Mouse (Mus musculus) embryonic facial prominence, embryonic 14.5 days (tissue): ENCODE results near the gene Foxc1. TPM values are rescaled to one million over a fixed set of nuclear protein-coding genes. Genes with fewer than 3 reads are reported as not detected.

Experiments used
- ATAC-seq: fragments of 200-750 bp; cut with Nextera tagmentation; 2 replicates; pipeline ENCODE4 v1.8.0; 2017; ENCODE audit warnings: low read depth, moderate number of reproducible peaks, moderate TSS enrichment
- DNase-seq: peaks from one replicate; pipeline ENCODE4 v3.0.0-alpha.2; 2015; ENCODE audit warnings: low spot score
- H3K27ac ChIP-seq: fragments of 300-500 bp; sonication (generic); replicated peaks from 2 replicates; pipeline ENCODE4 v1.5.1; 2014; ENCODE audit warnings: low read depth, mild to moderate bottlenecking, low read length, moderate library complexity
- H3K27me3 ChIP-seq: fragments of 300-500 bp; sonication (generic); replicated peaks from 2 replicates; pipeline ENCODE4 v1.6.1; 2014; ENCODE audit warnings: low read length; ENCODE audit not compliant: control insufficient read depth, insufficient read depth
- H3K36me3 ChIP-seq: fragments of 300-500 bp; sonication (generic); 2 replicates; pipeline ENCODE4 v1.6.1; 2014; ENCODE audit warnings: low read length, mixed read lengths; ENCODE audit not compliant: control insufficient read depth, insufficient read depth
- H3K4me1 ChIP-seq: fragments of 300-500 bp; sonication (generic); 2 replicates; pipeline ENCODE4 v1.6.1; 2014; ENCODE audit warnings: antibody characterized with exemption, low read length; ENCODE audit not compliant: control insufficient read depth, insufficient read depth
- H3K4me2 ChIP-seq: fragments of 300-500 bp; sonication (generic); 2 replicates; pipeline ENCODE4 v1.6.1; 2014; ENCODE audit warnings: low read depth, mild to moderate bottlenecking, low read length, moderate library complexity, mixed read lengths
- H3K4me3 ChIP-seq: fragments of 300-500 bp; sonication (generic); 2 replicates; pipeline ENCODE4 v1.5.1; 2014; ENCODE audit warnings: low read depth, mild to moderate bottlenecking, low read length
- H3K9ac ChIP-seq: fragments of 300-500 bp; sonication (generic); 2 replicates; pipeline ENCODE4 v1.6.1; 2014; ENCODE audit warnings: low read depth, mild to moderate bottlenecking, low read length, moderate library complexity, mixed read lengths
- H3K9me3 ChIP-seq: fragments of 300-500 bp; sonication (generic); 2 replicates; pipeline ENCODE4 v1.6.1; 2016; ENCODE audit warnings: low read length; ENCODE audit not compliant: control insufficient read depth
- WGBS: fragments of 180-500 bp; shearing (Covaris S2); extraction: QIAGEN DNeasy Blood & Tissue Kit; methylation state at CpG from one replicate; pipeline ENCODE4 v1.1.7; 2014; 5-methylcytosine and 5-hydroxymethylcytosine counted together
- polyA plus RNA-seq: library from polyadenylated mRNA; unstranded; fragments of >200 nt; fragmentation: Nextera tagmentation; extraction: Ambion mirVana; gene quantifications from 2 replicates; pipeline ENCODE4 v1.2.1, GENCODE M21; 2014

The Foxc1 gene
- polyA plus RNA-seq, 1 experiment from 2014 or later = 7.3 TPM

DNA sequence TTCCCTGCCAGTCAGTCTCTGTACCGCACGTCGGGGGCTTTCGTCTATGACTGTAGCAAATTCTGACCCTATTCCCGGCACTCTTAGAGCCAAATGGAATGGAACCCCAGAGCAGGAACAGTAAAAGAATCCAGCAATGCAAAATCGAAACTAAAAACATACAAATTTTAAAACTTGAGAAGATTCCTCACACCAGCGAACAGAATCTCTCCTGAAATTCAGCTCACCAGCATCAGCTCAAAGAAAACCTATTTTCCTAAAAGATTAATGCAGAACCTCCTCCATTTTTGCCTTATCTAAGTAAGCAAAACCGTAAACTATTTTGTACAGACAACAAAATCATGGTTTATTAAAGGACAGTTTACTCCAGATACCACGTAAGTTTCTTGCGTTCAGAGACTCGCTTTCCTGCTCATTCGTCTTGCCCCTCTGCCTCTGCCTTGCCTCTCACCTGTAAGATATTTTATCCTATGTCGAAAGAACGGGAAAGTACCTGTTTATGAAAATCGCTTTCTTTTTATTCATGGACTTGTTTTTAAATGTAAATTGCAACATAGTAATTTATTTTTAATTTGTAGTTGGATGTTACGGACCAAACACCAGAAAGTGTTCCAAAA, 2.5 kb downstream of the Foxc1 start:
- Histone ChIP-seq H3K36me3 (no peaks in the 10 kb centered on the region; the same call in 1 of the 2 replicates), H3K4me2 (peak overlapping the region; percentile 89), H3K9ac (peak overlapping the region; percentile 92), H3K27ac (peak overlapping the region; percentile 96), H3K9me3 (no peaks in the 10 kb centered on the region), H3K4me1 (no peaks in the 10 kb centered on the region; the same call in 1 of the 2 replicates), H3K27me3 (peaks cover 84% of the 10 kb centered on the region), H3K4me3 (peak overlapping the region; percentile 67)
- ATAC-seq = no peak
- WGBS = 9% methylated on average over 16 of the region's 16 CpGs
- no peak for DNase-seq

DNA sequence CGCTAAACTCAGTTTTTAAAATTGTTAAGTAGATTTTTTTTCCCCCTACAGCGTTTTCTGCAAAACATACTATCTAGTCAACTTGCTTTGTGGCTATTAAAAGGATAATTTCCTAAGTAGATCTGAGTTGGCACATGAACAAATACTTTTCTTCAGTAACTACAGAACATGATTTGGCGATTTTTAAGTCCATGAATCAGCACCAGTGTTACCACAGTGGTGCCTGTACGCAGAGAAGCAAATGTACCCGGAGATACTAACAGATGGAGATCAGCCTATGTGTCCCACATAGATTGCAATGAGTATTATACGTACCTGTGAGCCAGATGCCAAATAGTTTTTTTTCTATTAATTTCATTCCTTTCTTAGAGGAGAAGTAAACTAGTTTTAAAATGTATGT, 3.3 kb downstream of the Foxc1 start:
- Histone ChIP-seq H3K9ac (peak overlapping the region; percentile 57), H3K36me3 (no peaks in the 10 kb centered on the region; the same call in 1 of the 2 replicates), H3K27ac (peak overlapping the region; percentile 70), H3K9me3 (no peaks in the 10 kb centered on the region), H3K27me3 (peaks cover 84% of the 10 kb centered on the region), H3K4me1 (no peaks in the 10 kb centered on the region; the same call in 1 of the 2 replicates), H3K4me2 (peak overlapping the region; percentile 41), H3K4me3 (peak overlapping the region; percentile 67)
- ATAC-seq = no peak
- no peak for DNase-seq
- 12% methylated on average over 6 of the region's 6 CpGs for WGBS

DNA sequence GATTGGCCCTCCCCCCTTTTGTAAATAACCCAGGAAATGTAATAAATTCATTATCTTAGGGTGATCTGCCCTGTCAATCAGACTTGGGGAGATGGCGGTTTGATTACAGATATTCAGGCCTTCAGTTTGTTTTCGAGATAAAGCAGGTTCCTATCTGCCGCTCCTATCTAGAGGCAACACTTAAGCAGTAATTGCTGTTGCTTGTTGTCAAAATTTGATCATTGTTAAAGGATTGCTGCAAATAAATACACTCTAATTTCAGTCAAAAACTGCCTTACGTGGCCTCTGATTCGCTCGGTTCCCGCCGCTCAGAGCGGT, 3.9 kb downstream of the Foxc1 start:
- Histone ChIP-seq H3K4me3 (peak overlapping the region; percentile 50), H3K36me3 (no peaks in the 10 kb centered on the region; the same call in 1 of the 2 replicates), H3K27me3 (peaks cover 81% of the 10 kb centered on the region), H3K4me1 (no peaks in the 10 kb centered on the region; the same call in none of the 2 replicates), H3K4me2 (peak overlapping the region; percentile 66), H3K9me3 (no peaks in the 10 kb centered on the region), H3K9ac (peak overlapping the region; percentile 81), H3K27ac (peak overlapping the region; percentile 79)
- DNase-seq (no peak), ATAC-seq (no peak)
- 6% methylated on average over 9 of the region's 9 CpGs for WGBS

DNA sequence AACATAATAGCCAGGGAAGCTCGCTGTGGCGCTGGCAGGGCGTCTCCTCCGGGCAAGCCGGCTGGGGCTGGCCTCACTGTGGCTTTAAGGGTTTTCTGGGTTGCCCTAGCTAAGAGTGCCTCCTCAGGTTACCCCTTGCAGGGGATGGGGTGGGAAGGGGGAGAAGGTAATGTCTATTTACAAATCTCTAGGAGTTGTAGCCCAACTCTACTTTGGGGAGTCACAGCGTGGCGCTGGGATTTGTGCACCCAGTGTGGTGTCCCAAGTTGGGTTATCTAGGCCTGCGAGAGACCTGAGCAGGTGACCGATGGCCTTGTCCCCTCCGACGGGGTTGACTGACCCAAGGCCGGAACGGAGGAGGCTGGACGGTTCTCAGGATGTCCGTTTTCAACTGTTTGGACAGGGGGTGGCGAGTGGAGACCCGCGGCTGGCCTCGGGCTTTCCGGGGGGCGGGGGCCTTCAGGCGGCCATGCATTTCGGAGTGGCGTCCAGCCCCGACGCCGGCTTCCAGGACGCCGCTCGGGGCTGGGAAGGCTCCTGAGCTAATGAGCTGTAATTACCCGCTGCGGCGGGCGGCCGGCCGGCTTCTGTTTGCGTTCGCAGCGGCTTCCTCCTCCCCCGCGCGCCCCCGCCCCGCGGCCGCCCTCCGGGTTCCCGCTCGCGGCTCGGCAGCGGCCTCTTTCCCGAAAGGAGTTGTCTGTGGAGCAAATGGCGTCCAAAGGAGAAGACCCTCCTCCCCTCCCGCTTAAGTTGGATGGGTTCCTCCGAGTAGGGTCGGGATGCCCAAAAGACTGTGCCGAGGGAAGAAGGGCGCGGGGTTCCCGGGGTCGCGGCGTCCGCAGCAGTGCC, 4.5 kb downstream of the Foxc1 start:
- peak overlapping the region; percentile 81 for H3K9ac ChIP-seq
- peaks cover 4% of the 10 kb centered on the region for H3K4me1 ChIP-seq
- DNase-seq (no peak), ATAC-seq (peak; percentile 39; the same call in 1 of the 2 replicates)
- no peaks in the 10 kb centered on the region; the same call in 1 of the 2 replicates for H3K36me3 ChIP-seq
- peaks cover 81% of the 10 kb centered on the region for H3K27me3 ChIP-seq
- no peaks in the 10 kb centered on the region for H3K9me3 ChIP-seq
- peak overlapping the region; percentile 79 for H3K27ac ChIP-seq
- peak overlapping the region; percentile 50 for H3K4me3 ChIP-seq
- H3K4me2 ChIP-seq = peak overlapping the region; percentile 66
- 1% methylated on average over 26 of the region's 65 CpGs for WGBS

DNA sequence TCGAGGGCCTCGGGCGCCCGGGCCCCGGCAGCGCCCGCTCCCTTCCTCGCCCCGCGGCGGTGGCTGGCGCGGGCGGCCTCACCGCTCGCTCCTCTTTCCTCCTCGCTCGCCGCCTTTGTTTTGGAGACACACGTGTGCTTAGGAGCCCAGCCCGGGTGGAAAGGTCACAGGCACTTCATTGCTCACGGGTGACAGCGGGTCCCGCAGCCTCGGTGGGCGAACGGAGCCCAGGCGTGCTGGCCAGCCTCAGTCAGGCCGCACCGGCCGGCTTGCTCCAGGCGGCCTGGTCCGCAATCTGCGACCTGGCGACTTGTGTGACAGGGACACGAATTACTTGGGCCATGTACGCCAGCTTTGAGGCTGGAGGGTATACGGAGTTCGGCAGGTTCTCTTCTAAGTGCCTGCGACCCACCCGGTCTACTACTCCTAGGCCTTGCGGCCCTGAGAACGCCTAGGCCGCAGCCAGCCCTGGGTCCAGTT, 5.1 kb downstream of the Foxc1 start:
- Histone ChIP-seq H3K27me3 (peaks cover 81% of the 10 kb centered on the region), H3K9me3 (no peaks in the 10 kb centered on the region), H3K4me2 (peak overlapping the region; percentile 66), H3K27ac (peak overlapping the region; percentile 79), H3K36me3 (no peaks in the 10 kb centered on the region; the same call in 1 of the 2 replicates), H3K9ac (peak overlapping the region; percentile 81), H3K4me1 (peaks cover 4% of the 10 kb centered on the region), H3K4me3 (peak overlapping the region; percentile 50)
- DNase-seq = no peak
- ATAC-seq = no peak
- WGBS = 30% methylated on average over 16 of the region's 44 CpGs

DNA sequence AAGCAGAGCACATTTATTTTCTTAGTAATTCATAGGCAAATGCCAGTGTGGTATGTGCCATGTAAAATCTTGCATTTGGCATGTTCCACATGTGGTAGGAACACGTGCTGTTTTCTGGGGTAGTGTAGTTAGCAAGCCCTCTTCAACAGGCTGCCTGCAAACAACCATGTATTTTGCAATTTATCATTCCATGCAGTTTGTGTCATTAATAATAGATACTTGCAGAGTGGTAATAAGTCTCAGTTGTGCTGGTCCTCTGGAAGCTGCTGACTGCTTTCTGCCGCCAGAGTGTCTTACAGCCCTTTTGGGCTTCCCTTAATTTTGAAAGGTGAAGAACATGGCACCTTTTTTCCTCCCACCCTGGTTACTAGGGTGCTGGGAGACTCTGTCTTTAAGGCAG, 6.3 kb downstream of the Foxc1 start:
- WGBS = 52% methylated on average over 2 of the region's 2 CpGs
- no peak for DNase-seq
- peaks cover 4% of the 10 kb centered on the region for H3K4me1 ChIP-seq
- H3K36me3 ChIP-seq = no peaks in the 10 kb centered on the region; the same call in 1 of the 2 replicates
- H3K27ac ChIP-seq = peak overlapping the region; percentile 63; the same call in 1 of the 2 replicates
- peaks cover 83% of the 10 kb centered on the region for H3K27me3 ChIP-seq
- peak overlapping the region; percentile 81; the same call in 1 of the 2 replicates for H3K9ac ChIP-seq
- no peaks in the 10 kb centered on the region for H3K9me3 ChIP-seq
- H3K4me2 ChIP-seq = peak overlapping the region; percentile 66
- ATAC-seq = no peak
- peak overlapping the region; percentile 50 for H3K4me3 ChIP-seq

DNA sequence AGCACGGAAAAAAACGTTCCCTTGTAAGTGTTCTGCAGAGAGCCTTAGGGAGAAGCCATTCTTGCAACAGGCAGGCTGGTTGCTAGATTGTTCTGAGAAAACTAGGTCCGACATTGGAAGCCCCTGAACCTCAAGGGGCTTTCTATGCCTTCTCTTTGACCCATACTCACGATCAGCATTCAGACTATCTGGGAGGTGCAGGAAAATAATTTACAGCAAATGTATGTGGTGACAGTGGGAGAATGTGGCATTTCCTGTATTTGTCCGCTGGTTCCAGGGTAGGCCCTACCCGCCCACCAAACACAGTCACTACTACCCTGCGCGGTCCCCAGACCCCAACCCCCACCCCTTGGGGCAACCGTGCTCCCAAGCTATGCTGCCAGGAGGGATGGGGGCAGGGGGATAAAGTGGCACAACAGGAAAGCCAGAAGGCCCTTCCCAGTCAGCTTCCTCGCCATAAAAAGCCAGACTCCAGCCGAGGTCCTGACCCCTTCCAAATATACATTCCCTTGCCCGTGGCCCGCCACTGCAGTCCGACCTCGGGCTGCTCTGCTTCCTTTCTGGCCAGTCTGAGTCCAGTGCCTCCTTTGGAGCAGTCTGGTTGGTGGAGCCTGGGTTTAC, 9.1 kb downstream of the Foxc1 start:
- no peak for DNase-seq
- Histone ChIP-seq H3K27ac (peak overlapping the region; percentile 67; the same call in 1 of the 2 replicates), H3K9me3 (no peaks in the 10 kb centered on the region), H3K4me3 (no peak overlapping the region), H3K9ac (0 out of 2 replicates have a peak overlapping the region, but pooled peaks have one; percentile 38), H3K4me2 (peak overlapping the region; percentile 66; the same call in 1 of the 2 replicates), H3K4me1 (peaks cover 7% of the 10 kb centered on the region), H3K27me3 (peaks cover 83% of the 10 kb centered on the region), H3K36me3 (no peaks in the 10 kb centered on the region)
- 28% methylated on average over 14 of the region's 15 CpGs for WGBS
- ATAC-seq = no peak; the same call in 1 of the 2 replicates

DNA sequence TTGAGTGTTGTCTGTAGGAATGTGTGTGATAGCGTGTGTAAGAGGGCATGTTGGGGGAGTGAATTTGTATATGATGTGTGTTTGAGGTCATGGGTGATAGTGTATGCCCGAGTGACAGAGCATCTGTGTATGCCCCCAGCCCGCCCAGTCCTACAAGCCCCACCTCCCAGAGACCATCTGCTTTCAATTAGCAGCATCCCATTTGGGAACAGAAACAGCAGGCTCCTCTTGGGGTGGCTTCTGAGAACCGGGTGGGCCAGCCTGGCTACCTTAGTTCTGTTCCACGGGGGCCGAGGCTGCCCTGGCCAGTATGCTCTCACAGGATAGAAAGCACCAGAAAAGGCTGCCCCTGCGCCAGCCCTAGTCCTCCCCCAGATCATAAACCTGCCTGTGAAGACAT, 11.9 kb downstream of the Foxc1 start:
- peaks cover 55% of the 10 kb centered on the region for H3K27me3 ChIP-seq
- H3K36me3 ChIP-seq = no peaks in the 10 kb centered on the region
- H3K9ac ChIP-seq = no peak overlapping the region
- H3K4me3 ChIP-seq = no peak overlapping the region
- H3K27ac ChIP-seq = no peak overlapping the region
- ATAC-seq = no peak
- peaks cover 23% of the 10 kb centered on the region for H3K4me1 ChIP-seq
- no peak overlapping the region for H3K4me2 ChIP-seq
- WGBS = 41% methylated on average over 7 of the region's 7 CpGs
- no peak for DNase-seq
- H3K9me3 ChIP-seq = no peaks in the 10 kb centered on the region
